Comparison of ENCODE assay signal across 8 mouse cellular contexts in genomic region chr4:86886160-86886878, GRCm38 (mm10). TPM values are rescaled to one million over a fixed set of nuclear protein-coding genes. Genes with fewer than 3 reads are reported as not detected.
DNase-seq lines count a peak whose midpoint lies in the region; ATAC-seq and TF ChIP-seq lines count a peak whose summit lies in the region.

No protein-coding gene starts in this region.

- no peak overlapping the region for H3K27ac ChIP-seq in intestine, postnatal 0 days (ENCODE audit: low read depth, low read length)

- H3K4me3 ChIP-seq in intestine, postnatal 0 days (ENCODE audit: low read depth, low read length): peak overlapping the region; percentile 24
- peak overlapping the region; percentile 21 for H3K4me3 ChIP-seq in lung, adult 2 months (replicated peaks; ENCODE audit: extremely low read depth, low read depth, low read length)

- 14% methylated on average over 18 of the region's 18 CpGs for WGBS in intestine, postnatal 0 days
- WGBS in lung, adult 2 months: 2% methylated on average over 18 of the region's 18 CpGs

- H3K4me1 ChIP-seq in intestine, postnatal 0 days (replicated peaks; ENCODE audit: control insufficient read depth, insufficient read depth, low read length): no peaks in the 10 kb centered on the region
- peaks cover 11% of the 10 kb centered on the region for H3K4me1 ChIP-seq in lung, adult 2 months (ENCODE audit: control insufficient read depth, insufficient read depth, low read length)

- H3K36me3 ChIP-seq in intestine, postnatal 0 days (ENCODE audit: control insufficient read depth, insufficient read depth): no peaks in the 10 kb centered on the region

- peak; percentile 51; the same call in 1 of the 2 replicates for ATAC-seq in intestine, postnatal 0 days
- peak; percentile 71 for ATAC-seq in neutrophil, adult 5-6 weeks (ENCODE audit: extremely low read depth, insufficient number of reproducible peaks, low FRiP score, poor library complexity, severe bottlenecking)
- no peak; the same call in 1 of the 2 replicates for ATAC-seq in erythroid progenitor cell, adult 5-6 weeks (replicated peaks; ENCODE audit: low FRiP score, poor library complexity, severe bottlenecking)

- H3K9ac ChIP-seq in intestine, postnatal 0 days (ENCODE audit: low read depth, low read length): peak overlapping the region; percentile 17; the same call in 1 of the 2 replicates

- H3K27me3 ChIP-seq in intestine, postnatal 0 days (replicated peaks; ENCODE audit: control insufficient read depth, insufficient read depth, low read length): no peaks in the 10 kb centered on the region

- no peak for TF ChIP-seq POLR2A in brain, embryonic 14.5 days (IDR thresholded peaks at IDR 0.05; ENCODE audit: borderline replicate concordance, extremely low read depth, insufficient read depth, insufficient read length, poor library complexity, severe bottlenecking)
- TF ChIP-seq POLR2A in lung, adult 2 months (IDR thresholded peaks at IDR 0.05; ENCODE audit: borderline replicate concordance, extremely low read depth, low read depth, low read length): 0 out of 2 replicates have a peak, but pooled peaks have one; percentile 1

- no peak for TF ChIP-seq CTCF in brain, embryonic 14.5 days (IDR thresholded peaks at IDR 0.05; ENCODE audit: borderline replicate concordance, extremely low read depth, insufficient read depth, insufficient read length)
- no peak for TF ChIP-seq CTCF in intestine, postnatal 0 days (IDR thresholded peaks at IDR 0.05; ENCODE audit: low read depth)
- no peak for TF ChIP-seq CTCF in lung, adult 2 months (IDR thresholded peaks at IDR 0.05; ENCODE audit: insufficient read depth, low read length)

- H3K4me2 ChIP-seq in intestine, postnatal 0 days (replicated peaks; ENCODE audit: low read depth): peak overlapping the region; percentile 65

- peak; percentile 50 for DNase-seq in ES-CJ7 (ENCODE audit: low read depth, low spot score)
- peak; percentile 36 for DNase-seq in brain, embryonic 14.5 days (ENCODE audit: low read depth)
- peak; percentile 78 to 81 for DNase-seq in heart, adult 18-20 months
- peak; percentile 63 for DNase-seq in lung, adult 2 months
- no peak for DNase-seq in retina, postnatal 1 day

- no peaks in the 10 kb centered on the region for H3K9me3 ChIP-seq in intestine, postnatal 0 days (ENCODE audit: control insufficient read depth)

RNA-seq across cellular contexts. Expression of gene Acer2, which starts 12.1 kb away (rescaled TPM):
- polyA plus RNA-seq in brain, embryonic 14.5 days (2012; rRNA removed): 8.9 and 12.7 TPM in 2 replicates
- 10 to 100 TPM; 18.6 to 23.0 TPM for total RNA-seq in heart, adult 18-20 months (2021)
- 9.3 and 9.7 TPM in 2 replicates for polyA plus RNA-seq in intestine, postnatal 0 days (2015; fragmentation: Nextera tagmentation; extraction: Ambion mirVana)
- polyA plus RNA-seq in lung, adult 2 months (2012; rRNA removed): 179 and 323 TPM in 2 replicates
- 1.4 and 1.8 TPM in 2 replicates for total RNA-seq in neutrophil, adult 5-6 weeks (2017)
- total RNA-seq in erythroid progenitor cell, adult 5-6 weeks (2015; ENCODE audit: low replicate concordance): 1.4 TPM in 1 of 2 replicates, not detected in the other
- total RNA-seq in erythroid progenitor cell, adult 5-6 weeks (2017; ENCODE audit: low replicate concordance): 0.68 TPM in 1 of 2 replicates, not detected in the other

RNA-seq across cellular contexts. Expression of gene Rps6, which starts 29.1 kb away (rescaled TPM):
- polyA plus RNA-seq in brain, embryonic 14.5 days (2012; rRNA removed): 1,052 and 1,195 TPM in 2 replicates
- total RNA-seq in heart, adult 18-20 months (2021): 100 to 1,000 TPM; 534 to 598 TPM
- polyA plus RNA-seq in intestine, postnatal 0 days (2015; fragmentation: Nextera tagmentation; extraction: Ambion mirVana): 350 and 389 TPM in 2 replicates
- 405 and 533 TPM in 2 replicates for polyA plus RNA-seq in lung, adult 2 months (2012; rRNA removed)
- 617 and 655 TPM in 2 replicates for total RNA-seq in neutrophil, adult 5-6 weeks (2017)
- 1,192 and 1,255 TPM in 2 replicates for total RNA-seq in erythroid progenitor cell, adult 5-6 weeks (2015; ENCODE audit: low replicate concordance)
- total RNA-seq in erythroid progenitor cell, adult 5-6 weeks (2017; ENCODE audit: low replicate concordance): 229 and 382 TPM in 2 replicates
